Mouse (Mus musculus): Measurements from ENCODE around the gene Acta1.

Acta1 gene

DNA sequence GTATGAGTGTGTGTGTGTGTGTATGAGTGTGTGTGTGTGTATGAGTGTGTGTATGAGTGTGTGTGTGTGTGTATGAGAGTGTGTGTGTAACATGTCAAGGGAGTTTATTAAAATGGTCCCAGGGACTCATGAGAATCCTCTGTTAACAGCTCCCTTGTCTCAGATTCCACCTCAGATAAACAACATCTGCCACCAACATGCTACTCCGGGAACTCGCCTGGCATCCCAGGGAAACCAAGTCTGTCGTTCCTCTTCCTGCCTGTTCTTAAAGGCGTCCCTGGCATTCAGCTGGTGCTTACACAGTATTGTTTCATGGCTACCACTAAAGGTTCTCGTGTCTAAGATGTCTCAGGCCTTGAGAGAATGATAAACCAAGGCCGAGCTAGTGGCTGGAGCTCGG, 50.2 kb downstream of the Acta1 start:
- DNase-seq (ENCODE audit: low spot score) = no peak

DNA sequence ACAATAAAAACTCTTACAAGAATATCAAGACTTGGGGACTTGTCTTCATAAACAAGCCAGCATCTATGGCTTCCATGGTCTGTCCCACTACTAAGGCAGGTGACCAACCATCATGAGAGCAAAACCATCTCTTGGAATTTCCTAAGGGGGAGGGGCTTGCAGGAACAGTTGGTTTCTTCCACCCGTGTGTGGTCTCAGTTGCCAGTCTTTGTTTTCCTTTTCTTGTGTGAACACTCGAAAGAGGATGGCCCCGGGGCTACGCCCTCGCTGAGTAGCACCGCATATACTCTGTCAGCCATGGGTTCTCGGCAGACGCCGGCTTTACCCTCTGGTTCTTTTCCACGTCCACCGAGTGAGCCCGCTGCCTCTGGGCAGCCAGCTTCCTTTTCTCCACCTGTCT, 52.5 kb downstream of the Acta1 start:
- no peak for DNase-seq (ENCODE audit: low spot score)

Measured in spleen, adult 12 weeks (tissue).